Mouse (Mus musculus): Measurements from ENCODE around the gene Sap30. TPM values are rescaled to one million over a fixed set of nuclear protein-coding genes. Genes with fewer than 3 reads are reported as not detected.

Sap30 gene
- total RNA-seq, 2 experiments from 2014 or later = 10.0 to 21.1 TPM

- DNase-seq = peak; percentile 78
- Histone ChIP-seq H3K4me3 (peak overlapping the region; percentile 94), H3K27ac (peak overlapping the region; percentile 97)
- TF ChIP-seq CTCF (IDR thresholded peaks at IDR 0.05) = no peak
- intact Hi-C loops (cut with DNase I) = loop anchor here (2.0 to 5.0 kb wide), 2 partner anchors 22 to 39 kb away; partner anchors contain the start of gene Hmgb2
Observed at GRCm38 (mm10) chr8:57488312-57488765, 679 bp upstream of the Sap30 start.

- H3K27ac ChIP-seq = peak overlapping the region; percentile 97
- intact Hi-C loops (cut with DNase I) = loop anchor here (2.0 to 5.0 kb wide), 2 partner anchors 18 to 41 kb away; no protein-coding TSS in a partner anchor
Observed at GRCm38 (mm10) chr8:57486491-57487440, 894 bp downstream of the Sap30 start.

GRCm38 (mm10) chr8:57480606-57481005, 7.1 kb downstream of the Sap30 start:
- no peak overlapping the region for H3K4me3 ChIP-seq
- no peak overlapping the region for H3K27ac ChIP-seq
- no peak for TF ChIP-seq CTCF (IDR thresholded peaks at IDR 0.05)
- intact Hi-C loops (cut with DNase I) = no loop called here
- no peak for DNase-seq

More at GRCm38 (mm10) chr8:57486491-57487440, 894 bp downstream of the Sap30 start:
- TF ChIP-seq CTCF (IDR thresholded peaks at IDR 0.05) = no peak
- H3K4me3 ChIP-seq = peak overlapping the region; percentile 94
- peak; percentile 59 for DNase-seq

GRCm38 (mm10) chr8:57479700-57480099, 8.0 kb downstream of the Sap30 start:
- intact Hi-C loops (cut with DNase I) = no loop called here

GRCm38 (mm10) chr8:57478406-57478805, 9.3 kb downstream of the Sap30 start:
- intact Hi-C loops (cut with DNase I) = no loop called here
- no peak overlapping the region for H3K27ac ChIP-seq
- no peak overlapping the region for H3K4me3 ChIP-seq
- DNase-seq = no peak
- no peak for TF ChIP-seq CTCF (IDR thresholded peaks at IDR 0.05)

More at GRCm38 (mm10) chr8:57479700-57480099, 8.0 kb downstream of the Sap30 start:
- no peak for DNase-seq
- no peak for TF ChIP-seq CTCF (IDR thresholded peaks at IDR 0.05)
- Histone ChIP-seq H3K27ac (no peak overlapping the region), H3K4me3 (no peak overlapping the region)

GRCm38 (mm10) chr8:57473751-57474150, 13.9 kb downstream of the Sap30 start:
- no peak for TF ChIP-seq CTCF (IDR thresholded peaks at IDR 0.05)
- intact Hi-C loops (cut with DNase I) = no loop called here
- no peak overlapping the region for H3K4me3 ChIP-seq

GRCm38 (mm10) chr8:57470863-57471262, 16.8 kb downstream of the Sap30 start:
- TF ChIP-seq CTCF (IDR thresholded peaks at IDR 0.05) = no peak
- no peak for DNase-seq
- intact Hi-C loops (cut with DNase I) = no loop called here
- no peak overlapping the region for H3K27ac ChIP-seq
- no peak overlapping the region for H3K4me3 ChIP-seq

More at GRCm38 (mm10) chr8:57473751-57474150, 13.9 kb downstream of the Sap30 start:
- no peak overlapping the region for H3K27ac ChIP-seq
- no peak for DNase-seq

GRCm38 (mm10) chr8:57468624-57469023, 19.0 kb downstream of the Sap30 start:
- peak overlapping the region; percentile 62 for H3K27ac ChIP-seq
- H3K4me3 ChIP-seq = no peak overlapping the region
- no peak for TF ChIP-seq CTCF (IDR thresholded peaks at IDR 0.05)
- peak; percentile 92 for DNase-seq
- intact Hi-C loops (cut with DNase I) = loop anchor here (2.0 kb wide), 2 partner anchors 18 to 38 kb away; partner anchors contain the start of gene Sap30

- TF ChIP-seq CTCF (IDR thresholded peaks at IDR 0.05) = no peak
- intact Hi-C loops (cut with DNase I) = no loop called here
- DNase-seq = no peak
- no peak overlapping the region for H3K4me3 ChIP-seq
- H3K27ac ChIP-seq = no peak overlapping the region
Observed at GRCm38 (mm10) chr8:57463757-57464156, 23.9 kb downstream of the Sap30 start.

GRCm38 (mm10) chr8:57462839-57463238, 24.8 kb downstream of the Sap30 start:
- intact Hi-C loops (cut with DNase I) = no loop called here
- DNase-seq = no peak
- H3K27ac ChIP-seq = no peak overlapping the region

GRCm38 (mm10) chr8:57457942-57458341, 29.7 kb downstream of the Sap30 start:
- no peak overlapping the region for H3K4me3 ChIP-seq
- DNase-seq = no peak
- intact Hi-C loops (cut with DNase I) = no loop called here
- TF ChIP-seq CTCF (IDR thresholded peaks at IDR 0.05) = no peak
- H3K27ac ChIP-seq = no peak overlapping the region

More at GRCm38 (mm10) chr8:57462839-57463238, 24.8 kb downstream of the Sap30 start:
- no peak overlapping the region for H3K4me3 ChIP-seq
- TF ChIP-seq CTCF (IDR thresholded peaks at IDR 0.05) = no peak

- no peak for DNase-seq
- TF ChIP-seq CTCF (IDR thresholded peaks at IDR 0.05) = no peak
- intact Hi-C loops (cut with DNase I) = no loop called here
- Histone ChIP-seq H3K27ac (no peak overlapping the region), H3K4me3 (no peak overlapping the region)
Observed at GRCm38 (mm10) chr8:57457152-57457551, 30.5 kb downstream of the Sap30 start.

- no peak within 1 kb of the TSS for H3K4me3 ChIP-seq
Observed at GRCm38 (mm10) chr8:57455765-57456164, 31.9 kb downstream of the Sap30 start, which contains the start of gene Scrg1. Scrg1 (plus strand) TSS chr8:57455923.

More at GRCm38 (mm10) chr8:57455765-57456164, 31.9 kb downstream of the Sap30 start, which contains the start of gene Scrg1:
- no peak for TF ChIP-seq CTCF (IDR thresholded peaks at IDR 0.05)
- intact Hi-C loops (cut with DNase I) = no loop called here
- DNase-seq = no peak
- no peak within 1 kb of the TSS for H3K27ac ChIP-seq

Data from gastrocnemius, adult 2 months (tissue).